Mouse (Mus musculus) urinary bladder, postnatal 36 days (tissue): ENCODE measurements around the gene Armh3.
"Not testable (repeated sequence)": the region's sequence is repeated elsewhere in the genome, so short reads cannot be mapped to it uniquely, and the experiment has no call there.

ENCODE experiments used
- DNase-seq, 2 experiments: peaks; one replicate each; pipeline ENCODE4 v3.0.0; 2022; ENCODE audit warnings: low spot score in 2 of 2, mixed read lengths in 1 of 2

The Armh3 gene

DNA sequence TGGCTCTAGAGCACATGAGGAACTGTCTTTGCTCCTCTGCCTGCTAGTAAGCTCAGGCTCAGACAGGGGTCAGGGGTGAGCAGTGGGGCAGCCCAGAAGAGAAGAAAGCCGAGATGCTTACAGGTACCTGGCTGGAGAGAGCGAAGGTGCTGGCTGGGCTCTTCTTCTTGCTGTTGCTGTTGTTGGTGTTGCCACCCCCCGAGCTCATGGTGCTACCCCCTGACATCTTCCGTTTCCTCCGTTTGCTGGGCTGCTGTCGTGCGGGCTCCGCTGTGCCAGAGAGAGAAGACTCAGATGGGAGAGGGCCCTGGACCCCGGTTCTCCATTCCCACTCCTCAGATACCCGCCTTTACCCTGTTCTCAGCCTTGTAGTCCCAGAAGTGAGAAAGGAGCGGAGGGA is 35.6 kb upstream of the Armh3 start:
- no peak for DNase-seq

DNA sequence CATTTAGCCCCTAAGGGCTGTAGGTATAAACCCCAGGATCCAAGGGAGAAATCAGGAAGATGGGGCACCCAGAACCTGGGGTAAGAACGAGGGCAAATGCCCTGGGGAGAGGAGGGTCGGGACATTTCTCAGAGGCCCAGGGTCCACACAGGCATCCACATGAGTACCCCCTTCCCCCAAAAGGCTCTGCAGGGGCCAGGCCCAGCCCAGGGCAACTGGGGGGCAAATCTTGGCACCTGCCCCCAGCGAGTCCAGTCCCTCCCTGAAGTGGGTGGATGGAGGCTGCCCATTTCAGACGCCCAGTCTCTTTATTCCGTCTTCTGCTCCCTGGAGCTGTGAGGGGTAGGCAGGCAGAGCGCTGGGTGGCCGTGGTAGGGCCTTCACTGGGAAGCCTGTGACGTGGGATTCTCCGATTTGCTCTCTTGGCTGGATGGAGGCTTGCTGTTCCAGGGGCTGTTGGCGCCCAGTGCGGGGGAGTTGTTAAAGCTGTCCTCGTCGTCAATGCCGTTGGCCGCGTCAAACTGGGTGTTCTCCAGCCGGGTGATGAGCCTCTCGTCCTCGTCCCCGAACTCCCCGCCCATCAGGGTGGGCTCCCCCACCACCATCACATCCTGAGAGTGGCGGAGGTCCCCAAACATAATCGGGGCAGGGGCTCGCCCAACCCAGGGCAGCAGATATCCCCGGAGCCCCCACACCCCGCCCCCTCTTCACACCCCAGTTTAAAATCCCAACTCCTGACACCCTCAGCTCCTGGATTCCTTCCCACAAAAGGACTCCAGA is 34.6 kb upstream of the Armh3 start:
- DNase-seq, result no peak

DNA sequence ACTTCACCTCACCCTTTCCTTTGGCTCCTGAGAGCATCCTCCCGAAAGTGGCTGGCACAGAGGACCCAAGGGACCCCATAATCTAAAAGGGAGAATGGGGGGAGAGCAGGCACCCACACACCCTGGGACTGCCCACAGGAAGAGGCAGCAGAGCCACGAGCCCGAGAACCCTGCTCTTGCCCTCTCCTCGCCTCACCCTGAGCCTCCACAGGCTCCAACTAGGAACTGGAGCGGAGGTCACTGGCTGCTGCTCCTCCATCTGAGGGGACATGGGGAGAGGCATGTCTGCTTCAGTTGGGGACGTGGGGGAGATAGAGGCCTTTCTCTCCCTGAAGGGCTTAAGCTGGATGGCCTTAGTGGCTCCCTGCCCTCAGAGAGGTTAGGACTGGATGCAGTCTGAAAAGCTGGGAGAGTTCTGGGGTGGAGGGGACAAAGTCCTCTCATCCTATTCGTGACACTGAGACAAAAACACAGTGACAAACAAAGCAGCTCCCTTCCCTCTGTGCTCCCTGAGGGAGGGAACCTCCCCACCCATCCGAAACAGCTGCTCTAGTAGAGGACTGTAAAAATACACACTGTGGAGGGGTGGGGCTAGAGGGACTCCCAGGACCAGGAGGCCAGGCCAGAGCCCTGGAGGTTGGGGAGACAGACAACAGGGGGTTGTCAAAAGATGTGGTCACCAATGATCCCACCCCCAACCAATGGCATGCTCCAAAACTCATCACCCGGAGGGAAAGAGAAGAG is 33.6 kb upstream of the Armh3 start:
- DNase-seq, result no peak

DNA sequence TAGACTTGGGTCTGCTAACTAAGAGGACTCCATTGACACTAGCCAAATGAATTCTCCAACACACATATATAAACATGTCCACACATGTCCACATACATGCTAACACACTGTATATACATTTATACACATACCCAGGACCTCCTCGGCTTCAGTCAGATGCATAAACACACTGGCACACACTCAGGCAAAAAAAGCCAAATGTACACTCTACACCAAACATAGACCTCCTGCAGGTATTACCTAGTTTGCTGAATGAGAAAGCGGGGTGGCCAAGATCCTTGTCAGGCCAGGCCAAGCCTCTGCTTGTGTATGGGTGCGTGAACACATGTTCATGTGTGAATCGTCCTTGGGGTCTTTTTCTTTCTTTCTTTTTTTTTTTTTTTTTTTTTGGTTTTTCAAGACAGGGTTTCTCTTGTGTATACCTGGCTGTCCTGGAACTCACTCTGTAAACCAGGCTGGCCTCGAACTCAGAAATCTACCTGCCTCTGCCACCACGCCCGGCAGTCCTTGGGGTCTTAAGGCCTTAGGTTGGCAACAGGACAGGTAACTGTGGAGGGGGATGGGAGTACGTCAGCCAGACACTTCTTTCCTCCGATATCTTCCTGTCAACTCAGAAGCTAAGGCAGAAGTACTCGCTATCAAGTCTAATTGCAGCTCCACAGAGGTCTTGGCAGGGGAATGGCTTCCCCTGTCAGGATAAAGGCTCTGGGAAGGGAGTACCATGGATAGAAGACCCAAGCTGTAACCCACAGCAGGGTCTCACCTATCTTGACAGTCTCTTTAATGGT is 32.1 kb upstream of the Armh3 start:
- DNase-seq, result no peak

DNA sequence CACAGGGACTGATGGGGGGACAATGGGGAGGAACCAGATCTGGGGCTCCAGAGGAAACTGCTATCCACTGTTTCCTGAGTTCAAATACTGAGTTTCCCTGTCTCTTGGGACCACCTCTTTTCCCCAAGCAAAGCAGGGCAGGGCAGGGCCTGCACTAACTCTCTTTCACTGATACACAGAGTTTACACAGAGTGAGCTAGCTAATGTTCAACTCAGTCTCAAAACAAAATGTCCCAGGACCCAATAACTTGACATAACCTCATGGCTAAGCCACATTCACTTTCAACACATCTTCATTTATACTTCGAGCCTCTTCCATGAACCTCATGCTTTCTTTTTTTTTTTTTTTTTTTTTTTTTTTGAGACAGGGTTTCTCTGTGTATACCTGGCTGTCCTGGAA is 31.4 kb upstream of the Armh3 start:
- DNase-seq, result no peak

DNA sequence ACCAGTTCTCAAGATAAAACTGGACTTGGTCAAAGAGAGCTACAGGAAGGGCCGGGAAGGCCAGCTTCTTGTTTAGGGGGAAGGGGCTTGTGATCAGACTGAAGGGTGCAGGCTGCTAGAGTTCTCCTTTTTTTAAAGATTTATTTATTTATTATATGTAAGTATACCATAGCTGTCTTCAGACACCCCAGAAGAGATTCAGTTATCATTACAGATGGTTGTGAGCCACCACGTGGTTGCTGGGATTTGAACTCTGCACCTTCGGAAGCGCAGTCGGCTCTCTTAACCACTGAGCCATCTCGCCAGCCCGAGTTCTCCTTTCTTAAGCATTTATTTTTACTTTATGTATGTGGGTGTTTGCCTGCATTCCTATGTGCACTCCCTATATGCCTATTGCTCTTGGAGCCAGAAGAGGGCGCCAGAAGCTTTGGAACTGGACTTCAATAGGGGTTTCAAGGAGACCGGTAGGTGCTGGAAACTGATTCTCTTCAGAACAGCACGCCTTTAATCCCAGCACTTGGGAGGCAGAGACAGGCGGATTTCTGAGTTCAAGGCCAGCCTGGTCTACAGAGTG is 30.5 kb upstream of the Armh3 start:
- DNase-seq, result no peak

DNA sequence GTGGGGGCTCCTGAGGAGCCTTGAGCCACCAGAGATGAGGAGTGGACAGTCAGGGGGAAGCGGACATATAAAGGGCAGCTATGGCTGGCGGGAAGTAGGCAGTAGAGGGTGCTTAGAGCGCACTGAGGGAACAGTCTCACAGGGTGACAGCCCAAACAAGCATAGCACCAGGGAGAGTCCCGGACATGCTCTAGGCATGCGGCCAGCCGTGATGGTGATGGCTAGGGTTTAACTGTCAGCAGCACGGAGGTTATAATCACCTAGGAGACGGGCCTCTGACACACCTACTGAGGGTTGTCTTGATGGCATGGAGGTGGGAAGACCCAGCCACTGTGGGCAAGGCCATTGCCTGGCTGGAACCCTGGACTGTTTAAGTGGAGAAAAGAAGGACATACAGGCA is 28.3 kb upstream of the Armh3 start:
- no peak for DNase-seq

DNA sequence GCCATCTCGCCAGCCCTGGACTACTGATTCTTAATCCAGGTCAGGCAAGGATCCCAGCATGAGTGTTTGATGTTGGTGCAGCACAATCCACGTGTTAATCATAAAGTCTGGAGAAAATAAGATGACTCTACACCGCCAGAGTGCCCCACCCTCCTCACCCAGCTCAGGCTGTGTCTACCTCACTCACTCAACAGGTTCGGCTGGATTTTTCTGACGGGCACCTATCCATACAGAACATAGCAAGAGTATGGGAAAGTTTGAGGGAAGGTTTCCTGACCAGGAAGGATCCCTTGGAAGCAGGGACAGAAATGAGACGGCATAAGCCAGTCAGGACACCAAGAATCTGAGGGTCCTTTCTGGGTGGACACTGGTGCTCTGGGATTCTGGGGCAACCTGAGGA is 26.7 kb upstream of the Armh3 start:
- DNase-seq, result peak in 1 of 2 experiments; percentile 56

DNA sequence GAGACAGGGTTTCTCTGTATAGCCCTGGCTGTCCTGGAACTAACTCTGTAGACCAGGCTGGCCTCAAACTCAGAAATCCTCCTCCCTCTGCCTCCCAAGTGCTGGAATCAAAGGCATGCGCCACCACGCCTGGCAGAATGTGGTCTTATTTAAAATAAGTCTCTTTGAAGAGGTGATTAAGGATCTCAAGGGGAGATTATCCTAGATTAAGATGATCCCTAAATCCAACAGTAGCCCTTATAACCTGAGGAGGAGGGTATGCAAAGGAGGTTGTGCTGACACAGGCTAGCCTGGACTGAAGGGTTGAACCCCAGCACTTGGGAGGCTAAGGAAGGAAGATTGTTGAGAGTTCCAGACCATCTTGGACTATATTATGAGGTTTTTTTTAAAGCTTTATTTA is 17.7 kb upstream of the Armh3 start:
- DNase-seq, result no peak

DNA sequence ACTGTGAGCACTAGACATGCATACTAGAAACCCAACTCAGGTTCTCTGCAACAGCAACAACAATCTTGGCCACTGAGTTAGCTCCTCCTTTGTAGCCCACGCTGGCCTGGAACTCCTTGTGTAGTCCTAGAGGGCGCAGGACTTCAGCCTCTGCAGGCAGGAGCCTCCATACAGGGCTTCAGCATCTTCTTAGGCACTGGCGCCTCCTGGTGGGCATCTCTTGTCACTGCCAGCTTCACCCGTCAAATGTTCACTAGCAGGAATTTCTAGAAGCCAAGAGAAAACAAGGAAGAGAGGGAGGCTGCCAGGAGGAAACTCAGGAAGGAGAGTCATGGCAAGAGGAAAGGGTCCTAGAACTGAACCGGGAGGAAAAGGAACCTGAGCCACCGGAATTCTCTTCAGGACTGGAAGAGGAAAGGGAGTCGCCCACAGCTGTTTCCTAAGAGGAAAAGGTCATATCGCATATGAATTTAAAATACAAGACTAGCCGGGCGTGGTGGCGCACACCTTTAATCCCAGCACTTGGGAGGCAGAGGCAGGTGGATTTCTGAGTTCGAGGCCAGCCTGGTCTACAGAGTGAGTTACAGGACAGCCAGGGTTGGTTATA is 16.4 kb upstream of the Armh3 start:
- peak; percentile 87 to 89 for DNase-seq

DNA sequence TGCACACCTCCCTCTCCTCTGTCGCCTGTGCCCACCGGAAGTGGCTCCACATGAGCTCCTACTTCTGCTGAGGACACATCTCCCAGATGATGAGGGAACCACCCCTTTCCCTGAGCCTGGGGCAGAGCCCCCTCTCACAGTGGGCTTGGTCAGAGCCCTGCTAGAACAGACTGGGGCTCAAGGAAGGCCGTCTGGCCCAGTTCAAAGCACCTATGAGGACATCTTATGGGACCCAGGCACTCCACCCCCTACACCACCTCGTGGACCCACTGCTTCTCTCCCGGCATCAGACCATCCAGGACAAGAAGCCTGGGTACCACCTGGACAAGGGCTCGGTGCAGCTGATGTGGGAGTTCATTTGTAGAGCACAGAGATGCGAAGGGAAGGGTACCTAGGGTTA is 7.4 kb upstream of the Armh3 start:
- DNase-seq, result no peak

DNA sequence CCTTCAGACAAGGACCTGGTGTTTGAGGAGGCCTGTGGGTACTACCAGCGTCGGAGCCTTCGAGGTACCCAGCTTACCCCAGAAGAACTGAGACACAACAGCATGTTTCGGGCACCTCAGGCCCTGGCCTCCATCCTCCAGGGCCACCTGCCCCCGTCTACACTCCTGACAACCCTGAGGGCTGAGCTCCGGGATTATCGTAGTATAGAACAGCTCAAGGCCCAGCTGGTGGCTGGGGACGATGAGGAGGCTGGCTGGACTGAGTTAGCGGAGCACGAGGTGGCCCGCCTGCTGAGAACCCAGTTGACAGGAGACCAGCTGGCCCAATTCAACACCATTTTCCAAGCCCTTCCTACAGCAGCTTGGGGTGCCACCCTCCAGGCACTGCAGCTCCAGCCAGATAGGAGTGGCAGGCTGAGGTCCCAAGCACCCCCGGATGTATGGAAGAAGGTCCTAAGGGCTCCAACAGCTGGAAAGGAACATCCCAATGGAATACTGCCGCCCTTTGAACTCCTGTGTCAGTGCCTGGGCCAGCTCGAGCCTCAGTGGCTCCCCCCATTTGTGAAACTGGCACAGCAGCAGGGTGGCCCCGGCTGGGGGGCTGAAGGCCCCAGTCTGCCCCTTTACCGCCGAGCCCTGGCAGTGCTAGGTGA is 6.7 kb upstream of the Armh3 start:
- no peak for DNase-seq

DNA sequence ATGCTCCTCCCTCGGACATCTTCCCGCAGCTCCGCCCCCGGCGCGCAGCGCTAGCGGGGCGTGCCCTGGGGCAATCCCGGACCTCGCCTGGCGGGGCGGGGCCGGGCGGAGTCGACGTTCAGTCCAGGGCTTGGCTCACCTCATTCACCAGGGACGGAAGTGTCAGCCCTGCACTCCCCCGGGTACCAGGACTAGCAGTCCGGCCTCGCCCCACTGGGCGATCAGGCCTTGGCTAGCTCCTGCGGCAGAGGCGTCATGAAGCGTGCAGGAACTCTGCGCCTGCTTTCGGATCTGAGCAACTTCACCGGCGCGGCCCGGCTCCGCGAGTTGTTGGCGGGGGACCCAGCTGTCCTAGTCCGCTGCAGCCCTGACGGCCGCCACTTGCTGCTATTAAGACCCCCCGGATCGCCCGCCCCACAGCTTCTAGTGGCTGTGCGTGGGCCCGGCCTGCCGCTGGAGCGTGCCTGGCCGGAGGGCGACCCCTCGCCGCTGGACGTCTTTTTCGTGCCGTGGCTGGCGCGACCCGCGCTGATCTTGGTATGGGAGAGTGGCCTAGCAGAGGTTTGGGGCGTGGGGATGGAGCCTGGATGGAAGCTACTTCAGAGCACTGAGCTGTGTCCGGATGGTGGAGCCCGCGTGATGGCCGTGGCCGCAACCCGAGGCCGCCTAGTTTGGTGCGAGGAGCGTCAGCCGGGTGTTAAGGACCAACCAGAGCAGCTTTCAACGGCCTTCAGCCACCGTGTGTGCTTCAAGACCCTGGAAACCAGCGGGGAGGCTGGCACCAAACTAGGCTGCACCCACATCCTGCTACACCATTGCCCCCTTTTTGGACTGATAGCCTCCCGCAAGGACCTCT is 5.3 kb upstream of the Armh3 start, which contains the start of gene Hps6:
TSS of gene Hps6 (plus strand) at position 138 of the 856 bp plus-strand sequence.
- peak; percentile 82 to 92 for DNase-seq

DNA sequence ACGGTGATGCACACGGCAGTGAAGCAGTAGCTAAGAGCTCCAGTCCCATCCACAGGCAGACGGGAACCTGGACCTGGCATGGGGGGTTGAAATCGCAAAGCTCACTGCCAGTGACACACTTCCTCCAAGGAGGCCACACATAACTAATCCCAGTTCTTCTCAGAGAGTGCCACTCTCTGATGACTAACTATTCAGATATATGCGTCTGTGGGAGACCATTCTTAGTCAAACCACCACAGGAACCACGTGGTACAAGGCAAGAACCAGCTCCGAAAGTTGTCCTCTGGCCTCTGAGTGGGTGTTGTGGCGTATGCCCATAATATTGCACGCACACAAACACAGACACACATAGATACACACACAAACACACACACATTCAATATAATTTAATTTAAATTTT is 4.0 kb upstream of the Armh3 start:
- DNase-seq, result no peak

DNA sequence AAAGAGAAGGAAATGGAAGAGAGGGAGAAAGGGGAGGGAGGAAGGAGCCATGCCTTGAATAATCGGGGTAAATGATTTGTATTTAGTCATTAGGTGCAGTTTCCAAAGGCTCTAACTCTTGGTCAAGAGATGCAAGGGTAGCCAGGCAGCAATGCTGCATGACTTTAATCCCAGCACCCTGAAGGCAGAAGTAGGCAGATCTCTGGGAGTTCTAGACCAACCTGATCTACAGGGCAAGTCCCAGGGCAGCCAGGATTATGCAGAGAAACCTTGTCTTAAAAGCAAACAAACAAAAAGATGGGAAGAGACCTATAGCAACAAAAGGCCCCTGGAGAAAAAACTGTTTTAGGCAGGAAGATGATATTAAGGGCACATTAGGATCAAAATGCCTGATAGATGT is 1.1 kb upstream of the Armh3 start:
- DNase-seq, result no peak

DNA sequence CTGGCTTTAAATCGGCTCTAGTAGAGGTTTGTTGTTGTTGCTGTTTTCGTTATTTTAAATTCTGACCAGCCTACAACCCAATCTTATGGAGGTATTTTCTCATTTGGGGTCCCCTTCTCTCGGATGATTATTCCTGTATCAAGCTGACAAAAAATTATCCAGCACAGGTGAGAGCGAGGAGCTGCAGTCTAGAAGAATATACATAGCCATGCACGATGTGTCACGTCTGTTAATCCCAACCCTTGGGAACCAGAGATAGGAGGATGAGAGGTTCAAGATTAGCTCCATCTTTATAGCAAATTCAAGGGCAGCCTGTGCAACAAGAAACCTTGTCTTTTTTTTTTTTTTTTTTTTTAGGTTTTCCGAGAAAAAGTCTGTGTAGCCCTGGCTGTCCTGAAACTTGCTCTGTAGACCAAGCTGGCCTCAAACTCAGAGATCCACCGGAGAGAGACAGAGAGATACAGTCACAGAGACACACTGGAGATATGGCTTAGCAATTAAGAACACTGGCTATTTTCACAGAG is 468 bp upstream of the Armh3 start:
- no peak for DNase-seq

DNA sequence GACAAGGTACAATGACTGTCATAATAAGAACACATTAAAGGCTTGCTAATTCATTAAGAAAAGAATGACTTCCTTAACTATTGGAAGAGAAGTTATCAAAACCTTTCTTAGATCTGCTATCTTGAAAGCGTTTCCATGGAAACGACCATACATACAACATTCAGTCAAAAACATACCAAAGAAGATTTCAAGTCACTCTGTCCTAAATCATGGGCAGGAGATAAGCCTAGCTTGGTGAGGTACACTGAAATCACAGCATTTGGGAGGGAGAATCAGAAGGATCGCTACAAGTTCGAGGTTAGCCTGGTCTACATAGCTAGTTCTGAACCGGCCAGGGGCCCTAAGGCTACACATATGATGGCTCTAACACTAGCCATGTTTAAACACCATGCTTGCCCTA is 923 bp downstream of the Armh3 start:
- no peak for DNase-seq

DNA sequence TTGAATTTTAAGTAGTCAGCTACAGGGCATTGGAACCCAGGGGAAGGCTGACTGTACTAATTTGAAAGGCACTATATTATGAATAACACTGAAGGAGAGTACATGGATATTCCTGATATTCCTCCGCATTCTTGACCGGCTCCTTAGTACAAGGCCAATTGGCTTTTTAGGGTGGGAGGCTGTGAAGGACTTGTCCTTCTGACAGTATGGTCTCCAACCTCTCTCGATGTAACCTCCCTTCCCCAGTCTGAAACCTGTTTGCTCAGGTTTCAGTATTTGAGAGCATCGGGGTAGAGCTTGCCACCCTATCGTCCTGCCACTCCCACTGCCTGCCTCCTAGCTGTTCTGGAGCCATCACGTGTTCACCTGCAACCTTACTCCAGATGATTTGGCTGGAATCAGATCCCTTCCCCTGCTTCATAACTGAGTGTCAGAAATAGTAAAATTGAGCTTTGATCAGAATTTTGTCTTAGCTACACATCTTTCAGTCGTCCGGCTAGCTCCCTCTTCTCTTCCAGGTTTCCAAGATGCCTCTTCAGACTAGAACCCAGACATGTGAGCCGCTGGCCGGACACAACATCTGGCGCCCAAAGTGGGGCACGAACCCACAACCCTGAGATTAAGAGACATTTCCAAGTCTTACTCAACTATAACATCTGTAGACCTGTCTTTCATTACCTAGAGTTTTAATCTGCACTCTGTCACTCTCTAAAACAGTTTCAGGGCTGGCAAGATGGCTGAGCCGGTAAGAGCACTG is 4.1 kb downstream of the Armh3 start:
- no peak for DNase-seq

DNA sequence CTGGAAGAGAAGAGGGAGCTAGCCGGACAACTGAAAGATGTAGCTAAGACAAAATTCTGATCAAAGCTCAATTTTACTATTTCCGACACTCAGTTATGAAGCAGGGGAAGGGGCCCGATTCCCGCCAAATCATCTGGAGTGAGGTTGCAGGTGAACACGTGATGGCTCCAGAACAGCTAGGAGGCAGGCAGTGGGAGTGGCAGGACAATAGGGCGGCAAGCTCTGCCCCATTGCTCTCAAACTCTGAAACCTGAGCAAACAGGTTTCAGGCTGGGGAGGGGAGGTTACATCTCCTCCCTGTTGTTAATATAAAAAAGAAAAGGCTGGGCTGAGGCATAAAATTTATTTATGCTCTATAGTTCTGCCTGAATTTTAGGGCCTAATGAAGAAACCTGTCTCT is 4.8 kb downstream of the Armh3 start:
- not testable (repeated sequence) for DNase-seq
